10 mouse cellular contexts compared by ENCODE assay signal in the genomic region with DNA sequence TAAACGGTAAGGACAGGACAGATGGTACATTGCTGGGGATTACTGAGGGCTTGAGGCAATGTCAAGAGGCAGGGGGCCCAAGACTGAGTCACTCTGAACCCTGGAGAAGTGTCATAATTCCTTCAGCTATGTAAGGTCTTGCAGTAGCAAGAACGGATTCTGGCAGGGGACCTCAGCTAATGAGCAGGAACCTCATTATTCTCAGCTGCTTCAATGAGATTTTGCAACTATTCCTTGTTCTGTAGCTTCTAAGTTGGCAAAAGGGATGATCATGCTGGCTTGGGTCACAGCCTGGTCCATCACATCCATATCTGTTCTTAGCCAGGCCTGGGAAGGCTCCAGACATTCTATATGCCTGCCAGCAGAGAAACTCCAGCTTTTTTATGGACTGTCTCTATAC. TPM values are rescaled to one million over a fixed set of nuclear protein-coding genes. Genes with fewer than 3 reads are reported as not detected.
DNase-seq lines count a peak whose midpoint lies in the region; ATAC-seq and TF ChIP-seq lines count a peak whose summit lies in the region.
"Had no signal": no experiment of that assay in that cellular context is flagged by ENCODE, and none has a peak within 500 bp of the region (broad histone marks: within the 10 kb centered on the region; RNA-seq: fewer than 3 reads in every experiment).

No protein-coding gene starts in this region.

- H3K9ac ChIP-seq in kidney, postnatal 0 days (ENCODE audit: low read depth, low read length) = no peak overlapping the region
- H3K9ac ChIP-seq: heart, embryonic 13.5 days; liver, embryonic 12.5 days had no signal

- ATAC-seq in kidney, postnatal 0 days (replicated peaks; ENCODE audit: low FRiP score, low read depth) = no peak
- ATAC-seq in cerebellum, adult (ENCODE audit: insufficient number of reproducible peaks, low FRiP score, low TSS enrichment) = peak; percentile 64
- no peak for ATAC-seq in activated CD4-positive, CD25-positive, alpha-beta regulatory T cell, adult 4 months
- ATAC-seq: liver, embryonic 12.5 days had no signal

- no peak overlapping the region for H3K4me2 ChIP-seq in kidney, postnatal 0 days (ENCODE audit: low read length)
- H3K4me2 ChIP-seq: heart, embryonic 13.5 days; liver, embryonic 12.5 days had no signal

- H3K27ac ChIP-seq in kidney, postnatal 0 days = peak overlapping the region; percentile 13; the same call in 1 of the 2 replicates
- H3K27ac ChIP-seq in kidney, adult 2 months (ENCODE audit: insufficient read depth, low read depth, low read length) = no peak overlapping the region
- H3K27ac ChIP-seq: heart, embryonic 13.5 days; liver, embryonic 12.5 days had no signal

- H3K4me3 ChIP-seq in kidney, postnatal 0 days (replicated peaks; ENCODE audit: low read depth, low read length) = no peak overlapping the region
- no peak overlapping the region for H3K4me3 ChIP-seq in kidney, adult 2 months (ENCODE audit: insufficient read depth, low read depth, low read length)
- H3K4me3 ChIP-seq: heart, embryonic 13.5 days; liver, embryonic 12.5 days had no signal

- DNase-seq in kidney, postnatal 0 days (ENCODE audit: low spot score) = no peak
- no peak for DNase-seq in kidney, adult 9 months
- peak; percentile 80 to 83 for DNase-seq in cerebellum, postnatal 10 days
- DNase-seq in lung, postnatal 25 days (ENCODE audit: low spot score) = peak; percentile 41
- no peak for DNase-seq in kidney, adult 18-20 months
- DNase-seq in kidney, adult 2 months = no peak

- no peaks in the 10 kb centered on the region for H3K27me3 ChIP-seq in kidney, postnatal 0 days (ENCODE audit: insufficient read depth, low read length)
- no peaks in the 10 kb centered on the region for H3K27me3 ChIP-seq in kidney, adult 2 months (replicated peaks; ENCODE audit: control insufficient read depth, insufficient read depth, low read length)
- H3K27me3 ChIP-seq: heart, embryonic 13.5 days had no signal

- 67% methylated on average over 2 of the region's 2 CpGs for WGBS in kidney, postnatal 0 days
- WGBS in kidney, adult 2 months = 75% methylated on average over 2 of the region's 2 CpGs

- 0 out of 2 replicates have a peak, but pooled peaks cover 2% of the 10 kb centered on the region for H3K4me1 ChIP-seq in kidney, postnatal 0 days (replicated peaks; ENCODE audit: insufficient read depth, low read length)
- 0 out of 2 replicates have a peak, but pooled peaks cover 3% of the 10 kb centered on the region for H3K4me1 ChIP-seq in kidney, adult 2 months (ENCODE audit: control insufficient read depth, insufficient read depth, low read length)

- no peaks in the 10 kb centered on the region for H3K9me3 ChIP-seq in kidney, postnatal 0 days (replicated peaks; ENCODE audit: low read length)
- H3K9me3 ChIP-seq: heart, embryonic 13.5 days; liver, embryonic 12.5 days had no signal

- H3K36me3 ChIP-seq in kidney, postnatal 0 days (ENCODE audit: insufficient read depth, low read length) = no peaks in the 10 kb centered on the region
- H3K36me3 ChIP-seq in kidney, adult 2 months (ENCODE audit: control insufficient read depth, insufficient read depth, low read length) = no peaks in the 10 kb centered on the region
- H3K36me3 ChIP-seq: heart, embryonic 13.5 days; liver, embryonic 12.5 days had no signal

- no peak for TF ChIP-seq CTCF in kidney, postnatal 0 days (IDR thresholded peaks at IDR 0.05; ENCODE audit: low read depth)
- TF ChIP-seq CTCF in kidney, adult 2 months (conservative IDR thresholded peaks at IDR 0.05; ENCODE audit: insufficient read depth, insufficient read length, low read depth, low read length) = no peak

- TF ChIP-seq POLR2A in kidney, adult 2 months (IDR thresholded peaks at IDR 0.05; ENCODE audit: low read depth, low read length) = no peak

RNA-seq across cellular contexts. Expression of gene Timp3, which starts 59.0 kb away (rescaled TPM):
- polyA plus RNA-seq in kidney, postnatal 0 days (2015; fragmentation: Nextera tagmentation; extraction: Ambion mirVana) = 87.4 and 99.7 TPM in 2 replicates
- not detected for polyA plus RNA-seq in activated CD4-positive, CD25-positive, alpha-beta regulatory T cell, adult 4 months (2017; shearing (Covaris generic))
- polyA plus RNA-seq in kidney, adult 2 months (2012; rRNA removed) = 609 and 859 TPM in 2 replicates

Comparison
In these comparisons a context has a peak if more than half of its experiments do, and no peak if none do; other contexts are left out.
1. DNase-seq: peak in cerebellum, postnatal 10 days (2 of 2) and lung, postnatal 25 days (single experiment); none in kidney, postnatal 0 days (single experiment), kidney, adult 9 months (single experiment), kidney, adult 18-20 months (single experiment) and kidney, adult 2 months (single experiment).
2. RNA of gene Timp3, which starts 59.0 kb away (polyA plus RNA-seq): 609 to 859 TPM in kidney, adult 2 months and 87.4 to 99.7 TPM in kidney, postnatal 0 days; not detected in activated CD4-positive, CD25-positive, alpha-beta regulatory T cell, adult 4 months; every median in the first group is over 10 times any median in the second.